14 mouse cellular contexts compared by ENCODE assay signal in the genomic region with DNA sequence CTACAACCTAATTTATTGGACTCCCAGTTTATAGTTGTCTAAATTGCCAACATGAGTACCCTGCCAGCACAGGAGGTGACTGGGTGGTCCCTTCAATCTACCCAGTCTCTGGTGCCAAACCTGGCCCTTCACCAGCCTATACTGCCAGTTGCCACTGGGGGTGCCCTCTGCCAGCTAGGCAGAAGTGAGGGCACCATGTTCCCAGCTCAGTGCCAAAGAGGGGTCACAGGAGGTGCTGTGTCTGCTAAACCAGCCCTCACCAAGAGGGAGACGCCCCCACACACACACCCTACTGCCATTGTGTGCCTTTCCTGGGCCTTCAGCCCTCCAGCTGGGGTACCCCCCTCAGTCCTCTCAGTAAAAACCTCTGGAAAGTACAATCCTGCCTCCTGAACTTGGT. TPM values are rescaled to one million over a fixed set of nuclear protein-coding genes. Genes with fewer than 3 reads are reported as not detected.
DNase-seq lines count a peak whose midpoint lies in the region; ATAC-seq and TF ChIP-seq lines count a peak whose summit lies in the region.
"Had no signal": no experiment of that assay in that cellular context is flagged by ENCODE, and none has a peak within 500 bp of the region (broad histone marks: within the 10 kb centered on the region; RNA-seq: fewer than 3 reads in every experiment).

No protein-coding gene starts in this region.

- no peaks in the 10 kb centered on the region for H3K9me3 ChIP-seq in lung, postnatal 0 days (ENCODE audit: low read length)
- H3K9me3 ChIP-seq: limb, embryonic 15.5 days; megakaryocyte, embryonic 14.5 days had no signal

- no peak for DNase-seq in kidney, adult 2 months
- DNase-seq in kidney, adult 11 months, result no peak
- DNase-seq in lung, postnatal 0 days (ENCODE audit: low spot score), result no peak
- no peak for DNase-seq in lung, postnatal 25 days (ENCODE audit: low spot score)
- DNase-seq in ES-CJ7 (ENCODE audit: low read depth, low spot score), result peak; percentile 40
- DNase-seq in MN1 (ENCODE audit: low spot score), result no peak
- DNase-seq in layer of hippocampus, adult 9-11 months, result no peak
- DNase-seq: adrenal gland, postnatal 36 days; cerebellum, postnatal 36 days; heart, postnatal 4 days had no signal

- no peak overlapping the region for H3K27ac ChIP-seq in kidney, adult 2 months (ENCODE audit: insufficient read depth, low read depth, low read length)
- H3K27ac ChIP-seq in lung, postnatal 0 days (ENCODE audit: low read length), result no peak overlapping the region
- H3K27ac ChIP-seq: limb, embryonic 15.5 days had no signal

- no peak overlapping the region for H3K4me2 ChIP-seq in lung, postnatal 0 days (replicated peaks; ENCODE audit: low read depth, low read length)
- H3K4me2 ChIP-seq: heart, embryonic 11.5 days; limb, embryonic 15.5 days had no signal

- no peaks in the 10 kb centered on the region for H3K4me1 ChIP-seq in kidney, adult 2 months (ENCODE audit: control insufficient read depth, insufficient read depth, low read length)
- H3K4me1 ChIP-seq in lung, postnatal 0 days (ENCODE audit: insufficient read depth, low read depth, low read length), result no peaks in the 10 kb centered on the region
- H3K4me1 ChIP-seq: limb, embryonic 15.5 days; megakaryocyte, embryonic 14.5 days had no signal

- no peaks in the 10 kb centered on the region for H3K27me3 ChIP-seq in kidney, adult 2 months (replicated peaks; ENCODE audit: control insufficient read depth, insufficient read depth, low read length)
- H3K27me3 ChIP-seq in lung, postnatal 0 days (replicated peaks; ENCODE audit: insufficient read depth, low read length), result no peaks in the 10 kb centered on the region
- H3K27me3 ChIP-seq: limb, embryonic 15.5 days had no signal

- 86% methylated on average over 1 of the region's 1 CpGs for WGBS in kidney, adult 2 months
- WGBS in lung, postnatal 0 days, result 50% methylated on average over 1 of the region's 1 CpGs

- peak; percentile 27; the same call in 1 of the 2 replicates for TF ChIP-seq CTCF in kidney, adult 2 months (conservative IDR thresholded peaks at IDR 0.05; ENCODE audit: insufficient read depth, insufficient read length, low read depth, low read length)
- TF ChIP-seq CTCF in lung, postnatal 0 days (IDR thresholded peaks at IDR 0.05), result peak; percentile 48

- TF ChIP-seq POLR2A in kidney, adult 2 months (IDR thresholded peaks at IDR 0.05; ENCODE audit: low read depth, low read length), result no peak

- no peak for ATAC-seq in lung, postnatal 0 days
- ATAC-seq in granulocyte monocyte progenitor cell, adult 5-6 weeks (replicated peaks; ENCODE audit: poor library complexity, severe bottlenecking), result 0 out of 2 replicates have a peak, but pooled peaks have one; percentile 37

- no peak overlapping the region for H3K9ac ChIP-seq in lung, postnatal 0 days (replicated peaks; ENCODE audit: low read depth)
- H3K9ac ChIP-seq: limb, embryonic 15.5 days had no signal

- H3K4me3 ChIP-seq in kidney, adult 2 months (ENCODE audit: insufficient read depth, low read depth, low read length), result no peak overlapping the region
- no peak overlapping the region for H3K4me3 ChIP-seq in lung, postnatal 0 days (ENCODE audit: low read depth, low read length)
- H3K4me3 ChIP-seq: limb, embryonic 15.5 days; megakaryocyte, embryonic 14.5 days had no signal

- H3K36me3 ChIP-seq in kidney, adult 2 months (ENCODE audit: control insufficient read depth, insufficient read depth, low read length), result no peaks in the 10 kb centered on the region
- H3K36me3 ChIP-seq in lung, postnatal 0 days (ENCODE audit: insufficient read depth, low read length), result no peaks in the 10 kb centered on the region
- H3K36me3 ChIP-seq: limb, embryonic 15.5 days had no signal

- TF ChIP-seq EP300 in lung, postnatal 0 days (IDR thresholded peaks at IDR 0.05), result no peak

RNA-seq across cellular contexts. Expression of a gene that starts 18.7 kb away (rescaled TPM):
- 0.58 and 0.83 TPM in 2 replicates for polyA plus RNA-seq in kidney, adult 2 months (2012; rRNA removed)
- polyA plus RNA-seq in lung, postnatal 0 days (2015; fragmentation: Nextera tagmentation; extraction: Ambion mirVana), result 0.54 and 0.67 TPM in 2 replicates
- total RNA-seq in granulocyte monocyte progenitor cell, adult 5-6 weeks (2014; fragmentation: Nextera tagmentation), result not detected in 2 replicates
- total RNA-seq in granulocyte monocyte progenitor cell, adult 5-6 weeks (2017), result 0.13 and 0.57 TPM in 2 replicates

RNA-seq across cellular contexts. Expression of a gene that starts 21.8 kb away (rescaled TPM):
- polyA plus RNA-seq in kidney, adult 2 months (2012; rRNA removed), result 20.0 and 20.2 TPM in 2 replicates
- polyA plus RNA-seq in lung, postnatal 0 days (2015; fragmentation: Nextera tagmentation; extraction: Ambion mirVana), result 34.7 and 35.7 TPM in 2 replicates
- 61.0 and 61.6 TPM in 2 replicates for total RNA-seq in granulocyte monocyte progenitor cell, adult 5-6 weeks (2014; fragmentation: Nextera tagmentation)
- total RNA-seq in granulocyte monocyte progenitor cell, adult 5-6 weeks (2017), result 19.5 and 26.1 TPM in 2 replicates

RNA-seq across cellular contexts. Expression of a gene that starts 22.2 kb away (rescaled TPM):
- 81.7 and 111 TPM in 2 replicates for polyA plus RNA-seq in kidney, adult 2 months (2012; rRNA removed)
- 321 and 324 TPM in 2 replicates for polyA plus RNA-seq in lung, postnatal 0 days (2015; fragmentation: Nextera tagmentation; extraction: Ambion mirVana)
- 127 and 157 TPM in 2 replicates for total RNA-seq in granulocyte monocyte progenitor cell, adult 5-6 weeks (2014; fragmentation: Nextera tagmentation)
- total RNA-seq in granulocyte monocyte progenitor cell, adult 5-6 weeks (2017), result 255 and 292 TPM in 2 replicates

RNA-seq across cellular contexts. Expression of a gene that starts 36.0 kb away (rescaled TPM):
- polyA plus RNA-seq in kidney, adult 2 months (2012; rRNA removed), result 2.6 and 4.0 TPM in 2 replicates
- 2.2 and 2.3 TPM in 2 replicates for polyA plus RNA-seq in lung, postnatal 0 days (2015; fragmentation: Nextera tagmentation; extraction: Ambion mirVana)
- total RNA-seq in granulocyte monocyte progenitor cell, adult 5-6 weeks (2014; fragmentation: Nextera tagmentation), result not detected in 2 replicates
- total RNA-seq in granulocyte monocyte progenitor cell, adult 5-6 weeks (2017), result not detected in 2 replicates

RNA-seq across cellular contexts. Expression of a gene that starts 48.5 kb away (rescaled TPM):
- polyA plus RNA-seq in kidney, adult 2 months (2012; rRNA removed), result 749 and 831 TPM in 2 replicates
- polyA plus RNA-seq in lung, postnatal 0 days (2015; fragmentation: Nextera tagmentation; extraction: Ambion mirVana), result 146 and 154 TPM in 2 replicates
- 290 and 324 TPM in 2 replicates for total RNA-seq in granulocyte monocyte progenitor cell, adult 5-6 weeks (2014; fragmentation: Nextera tagmentation)
- total RNA-seq in granulocyte monocyte progenitor cell, adult 5-6 weeks (2017), result 213 and 240 TPM in 2 replicates
